Mouse (Mus musculus): ENCODE measurements around the gene Phpt1. TPM values are rescaled to one million over a fixed set of nuclear protein-coding genes. Genes with fewer than 3 reads are reported as not detected.

Phpt1 gene
- polyA plus RNA-seq, 1 experiment, result 0.30 TPM

- Histone ChIP-seq H3K9me3 (ENCODE audit: control insufficient read depth, low read length) (no peaks in the 10 kb centered on the region), H3K36me3 (ENCODE audit: control insufficient read depth) (peaks cover 65% of the 10 kb centered on the region), H3K27me3 (ENCODE audit: control insufficient read depth) (no peaks in the 10 kb centered on the region), H3K4me3 (replicated peaks) (no peak overlapping the region), H3K4me1 (ENCODE audit: control insufficient read depth) (peaks cover 26% of the 10 kb centered on the region)
- TF ChIP-seq TAL1 (IDR thresholded peaks at IDR 0.05; ENCODE audit: low read length) (no peak), GATA1 (IDR thresholded peaks at IDR 0.05; ENCODE audit: low read length) (no peak)
These were observed 27.5 kb upstream of the Phpt1 start for GRCm38 (mm10) chr2:25602526-25602925.

GRCm38 (mm10) chr2:25600037-25600436 lies 25.0 kb upstream of the Phpt1 start:
- H3K4me3 ChIP-seq (replicated peaks), result no peak overlapping the region
- H3K27me3 ChIP-seq (ENCODE audit: control insufficient read depth), result no peaks in the 10 kb centered on the region
- H3K36me3 ChIP-seq (ENCODE audit: control insufficient read depth), result peaks cover 89% of the 10 kb centered on the region
- peaks cover 12% of the 10 kb centered on the region for H3K4me1 ChIP-seq (ENCODE audit: control insufficient read depth)
- H3K9me3 ChIP-seq (ENCODE audit: control insufficient read depth, low read length), result no peaks in the 10 kb centered on the region
- TF ChIP-seq TAL1 (IDR thresholded peaks at IDR 0.05; ENCODE audit: low read length) (no peak), GATA1 (IDR thresholded peaks at IDR 0.05; ENCODE audit: low read length) (no peak)

- peaks cover 9% of the 10 kb centered on the region for H3K4me1 ChIP-seq (ENCODE audit: control insufficient read depth)
- H3K36me3 ChIP-seq (ENCODE audit: control insufficient read depth), result peaks cover 92% of the 10 kb centered on the region
- H3K9me3 ChIP-seq (ENCODE audit: control insufficient read depth, low read length), result no peaks in the 10 kb centered on the region
- H3K4me3 ChIP-seq (replicated peaks), result no peak overlapping the region
- TF ChIP-seq TAL1 (IDR thresholded peaks at IDR 0.05; ENCODE audit: low read length) (no peak), GATA1 (IDR thresholded peaks at IDR 0.05; ENCODE audit: low read length) (no peak)
- H3K27me3 ChIP-seq (ENCODE audit: control insufficient read depth), result no peaks in the 10 kb centered on the region
These were observed 23.7 kb upstream of the Phpt1 start for GRCm38 (mm10) chr2:25598749-25599148.

- no peak for TF ChIP-seq TAL1 (IDR thresholded peaks at IDR 0.05; ENCODE audit: low read length)
- TF ChIP-seq GATA1 (IDR thresholded peaks at IDR 0.05; ENCODE audit: low read length), result no peak
- no peaks in the 10 kb centered on the region for H3K9me3 ChIP-seq (ENCODE audit: control insufficient read depth, low read length)
- peaks cover 9% of the 10 kb centered on the region for H3K4me1 ChIP-seq (ENCODE audit: control insufficient read depth)
- H3K27me3 ChIP-seq (ENCODE audit: control insufficient read depth), result no peaks in the 10 kb centered on the region
- H3K36me3 ChIP-seq (ENCODE audit: control insufficient read depth), result peaks cover 94% of the 10 kb centered on the region
- no peak overlapping the region for H3K4me3 ChIP-seq (replicated peaks)
These were observed 21.9 kb upstream of the Phpt1 start for GRCm38 (mm10) chr2:25596765-25597510.

- H3K27me3 ChIP-seq (ENCODE audit: control insufficient read depth), result no peaks in the 10 kb centered on the region
- no peaks in the 10 kb centered on the region for H3K4me1 ChIP-seq (ENCODE audit: control insufficient read depth)
- no peaks in the 10 kb centered on the region for H3K9me3 ChIP-seq (ENCODE audit: control insufficient read depth, low read length)
- peaks cover 90% of the 10 kb centered on the region for H3K36me3 ChIP-seq (ENCODE audit: control insufficient read depth)
- no peak overlapping the region for H3K4me3 ChIP-seq (replicated peaks)
- TF ChIP-seq TAL1 (IDR thresholded peaks at IDR 0.05; ENCODE audit: low read length) (no peak), GATA1 (IDR thresholded peaks at IDR 0.05; ENCODE audit: low read length) (no peak)
These were observed 16.8 kb upstream of the Phpt1 start for GRCm38 (mm10) chr2:25591863-25592262.

GRCm38 (mm10) chr2:25588227-25588907 lies 13.3 kb upstream of the Phpt1 start:
- H3K27me3 ChIP-seq (ENCODE audit: control insufficient read depth), result no peaks in the 10 kb centered on the region
- H3K4me1 ChIP-seq (ENCODE audit: control insufficient read depth), result no peaks in the 10 kb centered on the region
- no peak overlapping the region for H3K4me3 ChIP-seq (replicated peaks)
- H3K9me3 ChIP-seq (ENCODE audit: control insufficient read depth, low read length), result no peaks in the 10 kb centered on the region
- TF ChIP-seq GATA1 (IDR thresholded peaks at IDR 0.05; ENCODE audit: low read length) (no peak), TAL1 (IDR thresholded peaks at IDR 0.05; ENCODE audit: low read length) (no peak)
- peaks cover 90% of the 10 kb centered on the region for H3K36me3 ChIP-seq (ENCODE audit: control insufficient read depth)

- H3K36me3 ChIP-seq (ENCODE audit: control insufficient read depth), result peaks cover 87% of the 10 kb centered on the region
- no peak for TF ChIP-seq TAL1 (IDR thresholded peaks at IDR 0.05; ENCODE audit: low read length)
- no peak for TF ChIP-seq GATA1 (IDR thresholded peaks at IDR 0.05; ENCODE audit: low read length)
- H3K4me3 ChIP-seq (replicated peaks), result no peak overlapping the region
- peaks cover 8% of the 10 kb centered on the region for H3K4me1 ChIP-seq (ENCODE audit: control insufficient read depth)
- no peaks in the 10 kb centered on the region for H3K27me3 ChIP-seq (ENCODE audit: control insufficient read depth)
- no peaks in the 10 kb centered on the region for H3K9me3 ChIP-seq (ENCODE audit: control insufficient read depth, low read length)
These were observed 12.3 kb upstream of the Phpt1 start for GRCm38 (mm10) chr2:25587290-25587689.

- Histone ChIP-seq H3K27me3 (ENCODE audit: control insufficient read depth) (peaks cover 9% of the 10 kb centered on the region), H3K36me3 (ENCODE audit: control insufficient read depth) (peaks cover 70% of the 10 kb centered on the region), H3K4me3 (replicated peaks) (no peak overlapping the region), H3K9me3 (ENCODE audit: control insufficient read depth, low read length) (no peaks in the 10 kb centered on the region), H3K4me1 (ENCODE audit: control insufficient read depth) (peaks cover 18% of the 10 kb centered on the region)
- TF ChIP-seq TAL1 (IDR thresholded peaks at IDR 0.05; ENCODE audit: low read length), result no peak
- no peak for TF ChIP-seq GATA1 (IDR thresholded peaks at IDR 0.05; ENCODE audit: low read length)
These were observed 10.6 kb upstream of the Phpt1 start for GRCm38 (mm10) chr2:25585601-25586000.

- Histone ChIP-seq H3K4me3 (replicated peaks) (no peak overlapping the region), H3K36me3 (ENCODE audit: control insufficient read depth) (peaks cover 62% of the 10 kb centered on the region), H3K9me3 (ENCODE audit: control insufficient read depth, low read length) (no peaks in the 10 kb centered on the region), H3K4me1 (ENCODE audit: control insufficient read depth) (peaks cover 19% of the 10 kb centered on the region), H3K27me3 (ENCODE audit: control insufficient read depth) (peaks cover 16% of the 10 kb centered on the region)
- TF ChIP-seq GATA1 (IDR thresholded peaks at IDR 0.05; ENCODE audit: low read length), result no peak
- TF ChIP-seq TAL1 (IDR thresholded peaks at IDR 0.05; ENCODE audit: low read length), result no peak
These were observed 9.8 kb upstream of the Phpt1 start for GRCm38 (mm10) chr2:25584856-25585255.
